Mouse (Mus musculus) kidney, postnatal 36 days (tissue): ENCODE results near the gene Hadha.

Source experiments
- DNase-seq, 2 experiments: peaks; one replicate each; pipeline ENCODE4 v3.0.0; 2021 to 2022; ENCODE audit warnings: mixed read lengths in 2 of 2

Hadha gene

GRCm38 (mm10) chr5:30153222-30153621 lies 1.7 kb downstream of the Hadha start:
- peak in 1 of 2 experiments; percentile 48 for DNase-seq

DNA sequence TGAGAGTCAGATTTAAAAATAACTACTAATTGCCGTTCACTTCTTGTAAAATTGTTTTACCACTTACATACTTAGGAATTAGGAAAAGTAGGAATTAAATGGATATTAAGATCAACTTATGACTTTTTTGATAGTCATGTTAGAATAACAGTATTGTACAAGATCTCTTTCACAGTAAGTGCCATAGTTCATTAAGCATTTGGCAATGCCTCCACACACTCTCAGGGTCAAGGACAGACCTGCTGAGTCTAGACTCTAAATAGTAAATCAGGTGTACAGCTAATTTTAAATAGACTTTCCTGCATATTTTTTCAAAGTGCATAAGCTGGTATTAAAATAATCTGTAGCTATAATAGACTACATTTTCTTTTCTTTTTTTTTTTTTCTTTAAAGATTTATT lies 2.5 kb downstream of the Hadha start:
- peak; percentile 36 to 68 for DNase-seq

GRCm38 (mm10) chr5:30152007-30152406 lies 3.0 kb downstream of the Hadha start:
- DNase-seq, result peak; percentile 54 to 77

GRCm38 (mm10) chr5:30148133-30148920 lies 6.6 kb downstream of the Hadha start:
- DNase-seq, result no peak

- no peak for DNase-seq
These were observed 8.4 kb downstream of the Hadha start for GRCm38 (mm10) chr5:30146526-30146925.

DNA sequence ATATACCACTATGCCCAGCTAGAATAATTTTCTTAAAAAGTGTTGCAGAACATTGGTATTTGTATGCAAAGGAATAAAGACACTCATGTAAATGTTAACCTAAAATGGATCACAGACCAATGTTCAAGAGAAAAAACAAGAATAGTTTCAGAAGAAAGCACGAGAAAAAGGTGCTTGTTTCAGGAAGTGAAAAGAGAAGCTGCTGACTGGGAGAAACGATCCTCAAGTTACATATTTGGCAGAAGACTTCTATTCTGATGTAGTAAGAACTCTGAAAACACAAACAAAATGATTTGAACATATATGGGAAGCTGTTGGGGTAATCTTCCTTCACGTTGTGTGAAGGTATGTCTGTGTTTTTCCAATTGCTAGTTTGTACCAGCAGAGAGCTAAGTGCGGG lies 16.8 kb downstream of the Hadha start:
- no peak for DNase-seq

DNA sequence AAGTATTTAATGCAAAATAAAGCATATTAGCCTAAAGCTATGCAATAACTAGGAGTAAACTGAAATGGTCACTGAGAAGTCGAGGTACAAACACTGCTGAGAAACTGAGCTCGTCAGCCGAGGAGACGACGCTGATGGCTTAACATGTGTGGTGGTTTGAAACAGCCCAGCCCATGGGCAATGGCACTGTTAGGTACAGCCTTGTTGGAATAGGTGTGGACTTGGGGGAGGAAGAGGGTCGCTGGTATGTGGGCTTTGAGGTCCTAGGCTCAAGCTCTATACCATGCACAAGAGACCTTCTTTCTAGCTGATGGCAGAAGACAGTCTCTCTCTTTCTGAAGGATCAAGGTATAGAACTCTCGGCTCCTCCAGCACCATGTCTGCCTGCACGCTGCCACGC lies 17.7 kb downstream of the Hadha start:
- no peak for DNase-seq

GRCm38 (mm10) chr5:30135711-30136231 lies 19.2 kb downstream of the Hadha start:
- no peak for DNase-seq

DNA sequence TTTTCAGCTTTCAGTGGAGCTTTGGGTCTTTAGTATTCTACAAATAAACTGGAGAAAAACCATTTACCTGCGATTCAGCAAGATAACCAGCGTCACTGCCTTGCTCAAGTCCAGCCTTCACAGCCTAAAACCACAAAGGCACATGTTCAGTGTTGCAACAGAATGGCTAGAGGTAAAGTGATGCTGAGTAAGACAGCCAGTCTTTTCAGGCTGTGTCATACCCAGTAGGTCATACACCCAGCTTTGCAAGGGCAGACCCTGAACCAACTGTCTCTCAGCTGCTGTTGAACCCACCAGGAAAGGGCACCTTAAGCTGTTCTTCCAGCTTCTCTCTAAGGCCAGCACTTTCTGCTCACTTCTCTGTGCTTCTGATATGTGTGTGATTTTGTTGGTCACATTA lies 22.8 kb downstream of the Hadha start:
- no peak for DNase-seq

DNA sequence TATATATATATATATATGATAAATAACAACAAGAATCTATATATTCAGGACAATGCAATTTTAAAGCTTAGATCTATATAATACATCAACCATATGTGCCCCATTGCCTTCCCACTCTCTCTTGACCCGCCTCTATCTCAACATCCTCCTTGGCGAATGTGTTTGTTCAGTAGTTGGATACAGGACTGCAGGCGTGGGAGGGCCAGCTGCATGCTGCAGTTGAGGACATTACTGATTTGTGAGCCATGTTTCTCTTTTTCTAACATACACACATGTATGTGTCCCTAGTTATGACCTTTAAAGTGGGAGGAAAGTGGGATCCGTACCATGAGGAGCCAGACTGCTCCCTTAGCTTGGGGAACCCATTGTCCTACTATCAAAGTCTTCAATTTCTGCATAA lies 23.7 kb downstream of the Hadha start:
- no peak for DNase-seq

DNA sequence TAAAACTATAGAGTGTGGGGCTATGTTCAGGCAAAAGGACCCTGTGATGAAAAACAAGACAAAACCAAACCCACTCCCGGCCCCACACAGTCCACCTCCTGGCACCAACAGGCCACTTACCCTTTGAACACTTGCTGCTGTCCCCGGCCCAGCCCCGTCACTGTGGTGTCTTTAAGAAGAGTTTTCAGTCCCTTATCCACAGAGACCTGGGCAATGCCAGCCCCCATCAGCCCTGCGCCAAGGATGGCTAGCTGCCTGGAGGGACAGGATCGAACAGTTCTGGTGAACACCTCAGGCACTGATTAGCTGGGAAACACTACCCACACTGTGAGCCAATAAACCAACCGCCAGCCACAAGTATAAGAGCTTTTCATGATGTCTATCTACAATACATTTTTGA lies 26.3 kb downstream of the Hadha start:
- no peak for DNase-seq

DNA sequence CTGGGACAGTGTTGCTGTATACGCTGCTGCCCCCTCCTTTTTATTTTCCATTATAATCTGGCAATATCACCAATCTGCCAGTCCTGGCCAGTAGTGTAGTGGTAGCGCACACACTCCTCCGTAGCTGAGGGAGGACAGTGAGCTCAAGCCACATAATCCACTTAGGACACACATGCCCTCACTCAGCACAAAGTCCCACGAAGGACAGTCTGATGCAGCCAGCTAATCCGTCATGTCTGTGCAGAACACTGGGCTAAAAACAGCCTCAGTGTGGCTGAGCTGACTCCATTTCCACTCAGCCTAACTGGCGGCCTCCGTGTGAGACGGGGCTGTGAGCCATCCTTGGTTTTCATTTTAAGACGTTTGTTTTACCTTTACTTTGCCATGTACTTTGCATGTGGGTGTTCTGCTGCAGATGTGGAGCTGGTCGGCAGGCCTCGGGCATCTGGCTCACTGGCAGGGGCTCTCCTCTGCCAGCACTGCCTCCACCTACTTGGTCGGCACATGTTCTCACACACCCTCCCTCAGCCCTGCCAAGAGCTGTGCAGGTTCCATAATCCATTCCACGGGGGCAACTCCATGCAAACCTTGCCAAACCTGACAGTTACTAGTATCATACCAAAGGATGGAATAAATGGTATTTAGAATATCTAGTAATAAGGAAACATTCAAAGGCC lies 26.9 kb downstream of the Hadha start:
- DNase-seq, result no peak

- DNase-seq, result no peak
These were observed 28.2 kb downstream of the Hadha start for GRCm38 (mm10) chr5:30126756-30127155.

DNA sequence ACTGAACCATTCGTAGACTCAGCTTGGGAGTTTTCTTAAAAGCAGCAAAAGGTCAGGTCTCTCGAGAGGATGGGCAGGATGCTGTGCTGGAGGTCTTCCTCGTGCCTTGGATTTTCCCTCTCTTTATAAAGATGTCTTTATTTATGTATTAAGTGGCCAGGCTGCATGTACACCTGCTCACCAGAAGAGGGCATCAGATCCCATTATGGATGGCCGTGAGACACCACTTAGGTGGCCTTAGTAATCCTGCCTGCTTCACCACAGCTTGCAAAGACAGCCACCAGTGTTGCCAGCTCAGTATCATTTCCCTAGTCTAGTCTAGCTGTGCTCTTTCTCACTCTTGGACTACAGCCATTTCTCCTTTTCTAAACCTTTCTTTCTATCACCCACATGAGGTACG lies 29.4 kb downstream of the Hadha start:
- DNase-seq, result peak; percentile 25 to 43

DNA sequence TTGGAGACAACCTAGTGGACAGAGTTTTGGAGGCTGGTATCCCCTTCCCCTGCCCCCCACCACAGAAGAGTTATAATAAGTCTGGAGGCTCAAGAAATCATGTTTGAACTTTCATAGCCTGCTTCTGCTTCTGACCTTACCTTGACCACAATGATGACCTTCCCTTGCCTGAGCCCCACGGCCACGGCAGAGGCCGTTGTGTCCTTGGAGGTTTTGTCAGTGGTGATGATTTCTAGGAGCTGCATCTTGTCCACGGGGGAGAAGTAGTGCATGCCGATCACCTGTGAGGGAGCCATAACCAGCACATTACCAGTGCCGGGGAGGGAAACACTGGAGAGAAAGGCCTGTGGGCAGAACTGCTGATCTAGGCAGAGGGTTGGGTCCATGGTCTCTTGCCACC lies 32.5 kb downstream of the Hadha start:
- DNase-seq, result no peak

GRCm38 (mm10) chr5:30120106-30120505 lies 34.9 kb downstream of the Hadha start:
- peak; percentile 75 to 78 for DNase-seq

DNA sequence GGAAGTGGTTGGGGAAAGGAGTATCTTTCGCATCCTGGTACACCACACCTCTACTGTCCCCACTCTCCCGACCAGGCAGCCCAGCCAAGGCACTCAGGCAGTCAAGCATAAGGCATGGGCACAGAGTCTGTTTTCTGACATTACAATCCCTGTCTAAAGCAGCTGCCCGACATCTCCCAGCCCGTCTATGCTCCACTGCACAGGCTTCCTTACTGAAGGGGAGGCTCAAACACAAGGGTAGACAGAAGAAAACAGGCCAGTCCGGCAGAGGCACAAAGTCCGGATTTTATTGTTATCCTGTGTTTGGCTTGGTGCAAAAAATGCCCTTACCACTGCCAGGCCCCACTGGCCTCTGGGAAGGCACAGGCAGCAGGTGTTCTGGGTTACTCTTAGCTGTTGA lies 35.8 kb downstream of the Hadha start:
- DNase-seq, result peak; percentile 47 to 53

GRCm38 (mm10) chr5:30118018-30118417 lies 36.9 kb downstream of the Hadha start:
- no peak for DNase-seq

GRCm38 (mm10) chr5:30115718-30116117 lies 39.2 kb downstream of the Hadha start:
- DNase-seq, result no peak

DNA sequence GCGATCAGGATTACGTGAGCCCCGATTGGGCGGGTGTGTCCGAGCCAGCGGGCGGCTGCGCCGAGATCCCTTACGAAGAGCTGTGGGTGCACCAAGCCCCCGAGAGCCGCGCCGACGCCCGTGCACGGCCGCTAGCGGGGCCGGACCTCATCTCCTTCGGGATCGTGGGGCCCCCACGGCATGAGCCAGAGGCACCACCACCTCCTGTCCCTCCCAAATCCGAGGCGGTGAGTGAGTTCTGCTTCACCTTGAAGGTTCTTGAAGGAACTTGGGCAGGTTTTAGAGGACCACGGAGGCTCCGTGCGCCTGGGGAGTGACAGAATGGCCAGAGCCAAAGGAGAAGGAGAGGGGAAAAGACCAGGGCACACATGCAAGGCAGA lies 40.2 kb downstream of the Hadha start:
- no peak for DNase-seq

DNA sequence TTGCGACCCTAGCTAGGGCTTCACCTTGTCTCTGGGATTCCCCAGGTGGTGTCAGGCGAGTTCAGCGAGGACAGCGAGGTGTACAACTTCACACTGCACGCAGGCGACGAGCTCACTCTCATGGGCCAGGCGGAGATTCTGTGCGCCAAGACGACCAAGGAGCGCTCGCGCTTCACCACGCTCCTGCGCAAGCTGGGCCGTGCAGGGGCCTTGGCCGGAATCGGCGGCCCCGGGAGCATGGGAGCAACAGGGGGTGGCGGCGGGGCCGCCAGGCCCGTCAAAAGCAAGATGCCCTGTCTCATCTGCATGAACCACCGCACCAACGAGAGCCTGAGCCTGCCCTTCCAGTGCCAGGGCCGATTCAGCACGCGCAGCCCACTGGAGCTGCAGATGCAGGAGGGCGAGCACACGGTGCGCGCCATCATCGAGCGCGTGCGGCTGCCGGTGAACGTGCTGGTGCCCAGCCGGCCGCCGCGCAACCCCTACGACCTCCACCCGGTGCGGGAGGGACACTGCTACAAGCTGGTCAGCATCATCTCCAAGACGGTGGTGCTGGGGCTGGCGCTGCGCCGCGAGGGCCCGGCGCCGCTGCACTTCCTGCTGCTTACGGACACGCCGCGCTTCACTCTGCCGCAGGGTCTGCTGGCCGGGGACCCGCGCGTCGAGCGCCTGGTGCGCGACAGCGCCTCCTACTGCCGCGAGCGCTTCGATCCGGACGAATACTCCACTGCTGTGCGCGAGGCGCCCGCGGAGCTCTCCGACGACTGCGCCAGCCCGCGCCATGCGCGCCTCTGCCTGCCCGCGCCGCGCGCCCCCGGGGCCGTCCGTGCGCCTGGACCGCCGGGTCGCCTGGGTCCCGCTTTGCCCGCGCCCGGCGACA lies 40.8 kb downstream of the Hadha start:
- DNase-seq, result peak; percentile 32 to 80

DNA sequence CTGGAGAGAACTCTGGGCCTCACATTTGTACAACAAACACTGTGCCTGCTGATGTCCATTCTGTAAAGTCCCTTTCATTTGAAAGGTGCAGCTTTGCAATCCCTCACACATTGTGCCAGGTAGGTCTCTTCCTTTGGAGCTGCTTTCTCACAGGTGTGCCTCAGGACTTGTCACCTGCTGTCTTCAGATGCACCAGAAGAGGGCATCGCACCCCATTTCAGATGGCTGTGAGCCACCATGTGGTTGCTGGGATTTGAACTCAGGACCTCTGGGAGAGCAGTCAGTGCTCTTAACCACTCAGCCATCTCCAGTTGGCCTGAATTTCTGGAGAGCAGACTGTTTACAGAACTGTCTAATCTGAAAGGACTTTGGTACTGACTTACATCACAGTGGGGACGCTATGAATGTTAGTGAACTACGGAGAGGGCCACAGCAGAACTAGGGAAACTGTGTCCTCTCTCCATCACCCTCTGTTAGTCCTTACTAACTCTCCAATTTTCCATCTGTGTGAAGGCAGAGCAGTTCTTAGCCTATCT lies 42.4 kb downstream of the Hadha start:
- DNase-seq, result no peak

DNA sequence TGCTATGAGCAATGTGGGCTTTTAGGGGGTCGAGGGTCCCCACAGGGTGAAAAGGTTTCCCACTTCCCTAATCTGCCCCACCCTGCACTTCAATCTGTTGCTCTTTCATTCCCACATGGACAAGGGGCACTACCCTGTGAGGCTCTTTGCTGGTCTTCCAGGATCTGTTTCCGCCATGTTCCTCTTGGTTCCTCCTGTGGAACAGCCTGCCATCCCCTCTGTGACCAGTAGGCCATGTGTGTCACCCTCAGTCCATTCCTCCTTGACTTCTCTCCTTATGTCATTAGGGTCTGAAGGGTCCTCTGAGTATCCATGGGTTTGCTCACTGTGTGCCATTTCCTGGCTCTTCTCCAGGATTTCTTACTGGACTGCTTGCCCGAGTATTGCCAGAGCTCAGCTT lies 43.2 kb downstream of the Hadha start:
- DNase-seq, result no peak
